Mouse (Mus musculus) G1E (cell line): ENCODE results near the gene Dpf3.

Experiments used
- CTCF ChIP-seq: IDR thresholded peaks from 2 replicates; pipeline ENCODE4 v1.5.1; 2012; ENCODE audit warnings: low read depth, low read length, inconsistent platforms, mixed read lengths
- GATA1 ChIP-seq: IDR thresholded peaks from 2 replicates; pipeline ENCODE4 v1.6.1; 2012; ENCODE audit warnings: borderline replicate concordance, low read length, inconsistent platforms, mixed read lengths
- GATA2 ChIP-seq: IDR thresholded peaks from 2 replicates; pipeline ENCODE4 v1.6.1; 2012; ENCODE audit warnings: low read depth, low read length, inconsistent platforms, borderline replicate concordance
- POLR2AphosphoS5 ChIP-seq: IDR thresholded peaks from 2 replicates; pipeline ENCODE4 v1.6.1; 2012; ENCODE audit warnings: low read depth, low read length, inconsistent platforms; ENCODE audit not compliant: insufficient replicate concordance
- TAL1 ChIP-seq: conservative IDR thresholded peaks from 2 replicates; pipeline ENCODE4 v1.6.1; 2012; ENCODE audit warnings: low read depth, low read length, inconsistent platforms, mixed read lengths

GRCm38 (mm10) chr12:83372290-83372689 is 115.2 kb downstream of the Dpf3 start:
- TF ChIP-seq POLR2AphosphoS5 (no peak), CTCF (no peak), TAL1 (no peak), GATA1 (no peak), GATA2 (no peak)
